Mouse (Mus musculus): ENCODE measurements around the gene Ice1. TPM values are rescaled to one million over a fixed set of nuclear protein-coding genes. Genes with fewer than 3 reads are reported as not detected.

Gene Ice1
- polyA plus RNA-seq, 1 experiment from 2014 or later: 36.5 TPM

DNA sequence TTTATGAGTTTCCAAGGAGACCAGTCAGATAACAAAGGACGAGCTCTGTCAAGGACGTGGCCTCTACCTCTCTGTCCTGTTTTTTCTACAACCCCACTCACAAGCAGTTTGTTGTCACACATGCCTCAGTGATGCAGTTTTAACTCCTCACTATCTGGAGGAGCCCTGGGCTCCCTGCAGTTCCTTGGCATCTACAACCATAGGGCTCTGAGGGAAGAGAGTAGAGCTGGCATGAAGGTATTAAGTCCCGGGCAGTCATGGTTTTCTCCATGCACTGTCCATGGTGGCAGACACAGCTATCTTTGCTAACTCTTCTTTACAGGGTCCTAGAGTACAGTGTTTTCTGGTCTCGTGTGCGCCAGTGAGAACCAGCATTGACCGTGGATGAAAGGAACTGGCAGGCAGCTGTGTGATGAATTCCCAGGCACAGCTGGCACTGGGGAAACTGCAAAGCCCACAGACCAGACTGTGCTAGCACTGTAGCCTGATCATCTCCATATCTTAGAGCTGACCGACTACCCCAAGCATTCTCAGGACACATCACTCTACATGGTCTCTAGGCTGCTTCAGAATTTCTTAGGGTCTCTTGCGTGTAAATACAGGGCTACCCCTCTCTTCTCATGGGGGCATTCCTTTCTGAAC, 127.9 kb downstream of the Ice1 start:
- no peak overlapping the region for H3K4me3 ChIP-seq (ENCODE audit: low read length)
- no peaks in the 10 kb centered on the region for H3K9me3 ChIP-seq (ENCODE audit: control insufficient read depth, low read length)
- no peak overlapping the region for H3K9ac ChIP-seq (ENCODE audit: low read depth, low read length)
- no peak overlapping the region for H3K27ac ChIP-seq (ENCODE audit: low read depth, low read length)
- no peaks in the 10 kb centered on the region for H3K27me3 ChIP-seq (ENCODE audit: control insufficient read depth, insufficient read depth, low read length)
- WGBS: 79% methylated on average over 8 of the region's 8 CpGs
- no peaks in the 10 kb centered on the region for H3K36me3 ChIP-seq (ENCODE audit: control insufficient read depth, insufficient read depth, low read length)
- no peak for ATAC-seq (ENCODE audit: low FRiP score, low TSS enrichment)
- no peak overlapping the region for H3K4me2 ChIP-seq (replicated peaks; ENCODE audit: low read depth, low read length)
- no peaks in the 10 kb centered on the region for H3K4me1 ChIP-seq (ENCODE audit: control insufficient read depth, insufficient read depth, low read length)

DNA sequence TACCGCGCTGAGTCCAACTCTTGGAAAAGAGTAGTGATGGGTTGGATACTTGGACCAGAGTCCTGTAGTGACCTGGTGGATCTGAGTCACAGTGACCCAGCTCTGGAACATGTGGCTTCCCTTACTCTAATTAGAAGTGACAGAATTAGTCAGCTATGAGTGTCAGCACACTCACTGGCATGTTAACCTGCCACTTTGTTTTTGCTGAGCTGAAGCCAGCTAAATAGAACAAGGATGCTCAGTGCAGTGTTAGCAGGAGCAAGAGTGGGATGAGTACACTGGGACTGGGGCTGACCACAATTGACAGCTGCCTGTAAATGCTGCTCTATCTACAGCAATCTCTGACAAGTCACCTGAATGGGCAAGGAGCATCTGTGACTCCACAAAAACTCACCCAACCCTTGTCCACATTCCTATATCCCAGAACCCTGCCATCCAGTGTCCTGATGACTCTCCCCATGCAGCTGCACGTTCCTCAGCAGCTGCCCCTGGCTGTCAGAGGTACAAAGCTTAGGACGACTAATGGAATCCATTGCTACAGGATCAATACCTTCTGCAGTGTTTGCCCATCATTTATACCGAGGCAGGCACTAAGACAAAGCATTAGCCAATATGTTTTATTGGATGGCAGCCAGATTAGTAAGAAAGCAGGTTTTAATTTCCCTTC, 128.6 kb downstream of the Ice1 start:
- WGBS: 78% methylated on average over 5 of the region's 5 CpGs
- no peak for ATAC-seq (ENCODE audit: low FRiP score, low TSS enrichment)

More for the DNA sequence above, 128.6 kb downstream of the Ice1 start:
- no peak overlapping the region for H3K4me2 ChIP-seq (replicated peaks; ENCODE audit: low read depth, low read length)
- H3K4me3 ChIP-seq (ENCODE audit: low read length): no peak overlapping the region
- no peak overlapping the region for H3K9ac ChIP-seq (ENCODE audit: low read depth, low read length)
- no peaks in the 10 kb centered on the region for H3K36me3 ChIP-seq (ENCODE audit: control insufficient read depth, insufficient read depth, low read length)
- H3K4me1 ChIP-seq (ENCODE audit: control insufficient read depth, insufficient read depth, low read length): no peaks in the 10 kb centered on the region
- no peak overlapping the region for H3K27ac ChIP-seq (ENCODE audit: low read depth, low read length)
- no peaks in the 10 kb centered on the region for H3K9me3 ChIP-seq (ENCODE audit: control insufficient read depth, low read length)
- H3K27me3 ChIP-seq (ENCODE audit: control insufficient read depth, insufficient read depth, low read length): no peaks in the 10 kb centered on the region

Other genes starting within 250 kb of the Ice1 start
- gene Adamts16, start 204.2 kb upstream of the Ice1 start, polyA plus RNA-seq (2014; fragmentation: Nextera tagmentation; extraction: Ambion mirVana): 6.6 and 11.2 TPM in 2 replicates

Measured in kidney, embryonic 14.5 days (tissue).